Mouse (Mus musculus): ENCODE data around the gene Ddc. TPM values are rescaled to one million over a fixed set of nuclear protein-coding genes. Genes with fewer than 3 reads are reported as not detected.

Ddc gene
- total RNA-seq, 1 experiment from 2014 or later: not detected

- ATAC-seq (replicated peaks; ENCODE audit: insufficient number of reproducible peaks, low FRiP score, low TSS enrichment, poor library complexity, severe bottlenecking): no peak
These were observed 125.7 kb downstream of the Ddc start for GRCm38 (mm10) chr11:11772196-11772595.

GRCm38 (mm10) chr11:11770691-11771090 lies 127.3 kb downstream of the Ddc start:
- ATAC-seq (replicated peaks; ENCODE audit: insufficient number of reproducible peaks, low FRiP score, low TSS enrichment, poor library complexity, severe bottlenecking): no peak

GRCm38 (mm10) chr11:11769281-11769680 lies 128.7 kb downstream of the Ddc start:
- ATAC-seq (replicated peaks; ENCODE audit: insufficient number of reproducible peaks, low FRiP score, low TSS enrichment, poor library complexity, severe bottlenecking): no peak

- no peak for ATAC-seq (replicated peaks; ENCODE audit: insufficient number of reproducible peaks, low FRiP score, low TSS enrichment, poor library complexity, severe bottlenecking)
These were observed 129.9 kb downstream of the Ddc start for GRCm38 (mm10) chr11:11768057-11768456.

GRCm38 (mm10) chr11:11766736-11767135 lies 131.2 kb downstream of the Ddc start:
- no peak for ATAC-seq (replicated peaks; ENCODE audit: insufficient number of reproducible peaks, low FRiP score, low TSS enrichment, poor library complexity, severe bottlenecking)

- peak; percentile 51; the same call in 1 of the 2 replicates for ATAC-seq (replicated peaks; ENCODE audit: insufficient number of reproducible peaks, low FRiP score, low TSS enrichment, poor library complexity, severe bottlenecking)
These were observed 131.8 kb downstream of the Ddc start for GRCm38 (mm10) chr11:11766105-11766504.

- no peak for ATAC-seq (replicated peaks; ENCODE audit: insufficient number of reproducible peaks, low FRiP score, low TSS enrichment, poor library complexity, severe bottlenecking)
These were observed 132.5 kb downstream of the Ddc start for GRCm38 (mm10) chr11:11765414-11765813.

Other genes starting within 250 kb of the Ddc start
- 137 to 339 TPM (median 177 TPM) in 3 replicates for gene Ikzf1, start 213.1 kb downstream of the Ddc start, total RNA-seq (2017)
- 1.8 to 4.7 TPM (median 4.7 TPM) in 3 replicates for gene Fignl1, start 89.2 kb downstream of the Ddc start, total RNA-seq (2017)
- gene Grb10, start 140.5 kb upstream of the Ddc start, total RNA-seq (2017): 4.2 TPM in 1 of 3 replicates, not detected in the others

Measured in monocyte, adult 5-6 weeks (primary cell).